Mouse (Mus musculus) erythroblast, embryonic 14.5 days (primary cell): ENCODE measurements around the gene Lsm3.

ENCODE experiments used
- GATA1 ChIP-seq: IDR thresholded peaks from 2 replicates; pipeline ENCODE4 v1.6.1; 2012; ENCODE audit warnings: low read length, inconsistent platforms, mixed read lengths
- TAL1 ChIP-seq: IDR thresholded peaks from 3 replicates; pipeline ENCODE4 v1.6.1; 2012; ENCODE audit warnings: low read length, inconsistent platforms, mixed read lengths

DNA sequence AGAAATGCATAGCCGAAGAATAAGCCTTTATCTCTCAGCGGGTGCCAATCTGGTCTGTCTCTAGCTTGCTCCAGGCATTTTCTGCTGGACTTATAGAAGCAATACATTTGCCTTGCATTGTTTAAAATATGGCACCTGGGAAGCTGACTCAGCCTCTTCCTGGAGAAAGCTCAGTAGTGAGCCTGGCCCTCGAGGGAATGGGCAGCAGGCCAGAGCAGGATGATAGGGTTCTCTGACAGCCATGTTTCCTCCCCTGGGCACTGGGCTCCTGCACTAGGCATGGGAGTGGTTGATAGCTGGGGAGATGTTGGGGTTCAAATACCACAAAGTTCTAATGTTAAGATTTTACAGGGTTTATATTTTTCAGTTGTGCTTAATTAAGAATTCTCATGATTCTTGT is 25.5 kb downstream of the Lsm3 start:
- TF ChIP-seq TAL1 (no peak), GATA1 (no peak)
